Mouse (Mus musculus) left cerebral cortex, adult 6 months (tissue): ENCODE measurements around the gene Cd164. TPM values are rescaled to one million over a fixed set of nuclear protein-coding genes. Genes with fewer than 3 reads are reported as not detected.

ENCODE experiments used
- long read RNA-seq, 2 experiments: library from polyadenylated mRNA; unstranded; transcript quantifications; one replicate each; pipeline ENCODE4 v2.0.0; 2019 to 2020
- polyA plus RNA-seq: library from polyadenylated mRNA; unstranded; fragments of <200 nt; fragmentation: Nextera tagmentation; gene quantifications from 2 replicates; pipeline ENCODE4 v1.2.3, GENCODE M21; 2021

Cd164 gene
- polyA plus RNA-seq = 53.3 and 60.6 TPM in 2 replicates
- long read RNA-seq, experiment 1, transcript Cd164-201 (6 exons, 2,922 nt) = major isoform, 108 of 120 reads
- long read RNA-seq, experiment 1, partial matches to known transcripts = 3 of 120 reads
- long read RNA-seq, experiment 1, other reads (novel, unspliced or antisense) = 8 of 120 reads
- long read RNA-seq, experiment 2, transcript Cd164-201 (6 exons, 2,922 nt) = major isoform, 20 of 29 reads
- long read RNA-seq, experiment 2, partial matches to known transcripts = 0 of 29 reads
- long read RNA-seq, experiment 2, other reads (novel, unspliced or antisense) = 9 of 29 reads

DNA sequence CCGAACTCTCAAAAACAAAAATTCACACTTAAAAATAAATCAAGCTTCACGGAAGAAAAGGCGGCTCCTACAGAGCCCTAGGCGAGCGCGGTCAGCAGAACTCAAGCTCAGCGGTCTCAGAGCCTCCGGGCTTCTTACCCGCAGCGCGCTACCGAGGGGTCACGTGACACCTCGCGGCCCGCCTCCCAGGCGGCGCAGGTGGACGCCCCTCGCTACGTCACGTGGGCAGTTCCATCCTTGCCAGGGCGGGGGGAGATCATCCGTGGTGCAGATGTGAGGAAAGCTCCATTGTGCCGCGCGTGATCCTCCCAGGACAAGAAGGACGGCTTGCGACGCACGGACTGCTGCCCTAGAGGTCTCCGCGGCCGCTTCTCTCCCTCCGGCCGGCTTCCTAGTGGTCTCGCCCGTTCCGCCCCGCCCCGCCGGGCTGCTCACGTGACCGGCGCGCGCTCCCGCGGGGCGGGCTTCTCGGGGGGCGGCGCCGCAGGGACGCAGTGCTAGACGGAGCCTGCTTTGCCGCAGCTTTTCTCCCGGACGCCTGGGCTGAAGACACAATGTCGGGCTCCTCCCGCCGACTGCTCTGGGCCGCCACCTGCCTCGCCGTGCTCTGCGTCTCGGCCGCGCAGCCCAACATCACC is at the start of gene Cd164:
Gene Cd164, plus strand, starts transcription at position 434 of the 638 bp plus-strand sequence.

DNA sequence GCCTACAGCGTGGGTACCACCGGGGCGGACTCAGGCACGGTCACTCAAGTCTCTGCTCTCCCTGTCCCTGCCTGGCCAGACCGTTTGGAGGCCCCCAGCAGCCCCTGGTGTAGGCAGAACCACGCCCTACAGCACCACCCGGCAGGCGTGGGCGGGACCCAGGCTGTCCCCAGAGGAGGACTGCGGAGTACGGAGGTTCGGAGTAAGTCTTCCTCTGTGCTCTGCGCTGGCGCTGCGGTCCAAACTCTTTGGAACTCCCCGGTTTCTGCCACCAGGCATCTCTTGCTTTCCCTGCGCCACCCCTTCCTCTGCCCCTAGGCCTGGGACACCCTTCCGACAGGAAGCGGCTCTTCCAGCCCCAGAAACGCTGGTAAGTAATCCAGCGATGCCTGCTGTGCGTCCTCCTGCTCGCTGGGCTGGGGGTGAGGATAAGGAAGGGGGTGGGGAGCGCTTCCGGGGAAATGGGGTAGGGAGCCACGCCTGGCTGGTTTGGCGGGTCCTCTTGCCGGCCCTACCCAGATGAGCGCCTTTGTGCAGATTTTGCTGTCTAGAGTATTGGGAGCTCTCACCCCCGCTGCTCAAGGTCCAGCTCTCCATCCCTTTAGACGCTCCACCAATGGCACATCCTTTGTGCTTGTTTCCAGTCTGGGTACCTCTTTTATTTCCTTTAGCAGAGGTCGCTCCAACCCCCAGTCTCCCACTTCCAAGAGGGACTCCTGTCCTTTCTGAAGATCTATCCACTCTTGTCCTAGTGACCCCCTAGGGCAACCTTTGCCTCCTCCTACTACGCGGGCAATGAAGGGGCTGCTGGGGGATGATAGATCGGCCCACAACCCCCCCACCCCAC is 42.8 kb upstream of the Cd164 start, which contains the start of gene Mical1:
Gene Mical1, plus strand, starts transcription at position 144 of the 847 bp plus-strand sequence.

DNA sequence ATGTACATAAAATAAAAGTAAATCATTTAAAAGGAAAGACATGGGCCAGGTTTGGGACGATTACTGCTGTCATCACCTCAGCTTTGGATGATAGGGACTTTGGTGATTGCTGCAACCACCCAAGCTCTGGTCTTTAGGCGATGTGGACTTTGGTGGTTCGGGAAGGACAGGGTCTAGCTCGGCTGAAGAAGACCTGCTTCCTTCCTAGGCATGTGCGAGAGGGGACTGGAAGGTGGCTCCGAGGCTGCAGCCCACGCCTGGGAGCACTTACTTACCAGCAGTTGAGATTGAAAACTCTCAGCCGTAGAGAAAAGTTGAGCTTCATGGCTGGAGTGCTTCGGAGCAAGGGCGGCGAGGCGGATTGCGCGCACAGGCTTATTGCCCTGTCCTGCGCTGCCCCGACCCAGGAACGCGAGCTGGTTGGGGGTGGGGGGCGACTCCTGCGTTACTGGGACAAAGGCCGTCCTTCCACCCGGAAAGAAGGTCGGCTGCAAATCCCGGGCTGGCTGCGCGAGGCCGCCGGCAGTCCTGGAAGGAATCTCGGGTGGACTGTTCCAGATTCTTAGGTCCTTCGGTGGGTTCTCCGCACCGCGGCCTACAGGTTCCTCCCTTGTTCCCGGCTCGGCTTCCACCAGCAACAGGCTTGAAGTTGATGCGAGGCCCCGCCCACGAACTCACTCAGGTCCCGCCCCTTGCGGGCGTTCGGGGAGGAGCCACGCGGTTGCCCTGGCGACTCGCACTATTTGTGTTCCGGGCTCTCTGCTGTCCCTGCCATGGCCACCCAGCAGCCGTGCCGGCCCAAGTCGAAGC is 29.3 kb upstream of the Cd164 start, which contains the start of the genes Smpd2 and Ppil6:
Gene Smpd2, minus strand, starts transcription at position 662 of the 810 bp plus-strand sequence.
Gene Ppil6, plus strand, starts transcription at position 732 of the 810 bp plus-strand sequence.

Other genes starting within 250 kb of the Cd164 start
- 21.3 and 21.4 TPM in 2 replicates for gene Fig4, start 216.2 kb upstream of the Cd164 start, polyA plus RNA-seq
- gene Ak9, start 215.4 kb upstream of the Cd164 start, polyA plus RNA-seq = 0.04 and 0.11 TPM in 2 replicates
- 6.9 and 8.8 TPM in 2 replicates for gene Zbtb24, start 69.0 kb upstream of the Cd164 start, polyA plus RNA-seq
- gene Mical1, start 43.1 kb upstream of the Cd164 start, polyA plus RNA-seq = 4.4 and 4.8 TPM in 2 replicates
- gene Smpd2, start 29.0 kb upstream of the Cd164 start, polyA plus RNA-seq = 16.3 and 21.8 TPM in 2 replicates
- gene Ppil6, start 29.0 kb upstream of the Cd164 start, polyA plus RNA-seq = 4.2 and 4.5 TPM in 2 replicates
- 0.21 and 0.51 TPM in 2 replicates for gene Ccdc162, start 197.2 kb downstream of the Cd164 start, polyA plus RNA-seq